Mouse (Mus musculus): ENCODE measurements at regions not wholly inside any gene's neighbourhood (a gene's known extent, or its start where the extent isn't known, plus 50 kb on each side); places are given as distances from the start of the nearest gene placed in this dataset.
"Not testable (repeated sequence)": the region's sequence is repeated elsewhere in the genome, so short reads cannot be mapped to it uniquely, and the experiment has no call there.

- no peak for TF ChIP-seq CTCF (IDR thresholded peaks at IDR 0.05; ENCODE audit: low read depth)
- no peak for TF ChIP-seq EP300 (IDR thresholded peaks at IDR 0.05; ENCODE audit: low read depth)
- no peak overlapping the region for H3K27ac ChIP-seq (ENCODE audit: low read depth)
- no peak overlapping the region for H3K4me2 ChIP-seq (ENCODE audit: low read depth, low read length)
- DNase-seq: no peak
- H3K9me3 ChIP-seq (ENCODE audit: low read length): no peaks in the 10 kb centered on the region
- no peaks in the 10 kb centered on the region for H3K27me3 ChIP-seq (ENCODE audit: insufficient read depth, low read length)
- no peak for ATAC-seq
- H3K9ac ChIP-seq (replicated peaks): no peak overlapping the region
- H3K36me3 ChIP-seq (replicated peaks; ENCODE audit: insufficient read depth, low read length): no peaks in the 10 kb centered on the region
- H3K4me1 ChIP-seq (ENCODE audit: insufficient read depth): no peaks in the 10 kb centered on the region
- 75% methylated on average over 8 of the region's 8 CpGs for WGBS (ENCODE audit: insufficient replicate concordance)
- H3K4me3 ChIP-seq (ENCODE audit: low read depth, low read length): no peak overlapping the region
Measured at GRCm38 (mm10) chr2:43072964-43073619, 419.7 kb upstream of the Lrp1b start.

- Histone ChIP-seq H3K9ac (replicated peaks) (no peak overlapping the region), H3K36me3 (replicated peaks; ENCODE audit: insufficient read depth, low read length) (no peaks in the 10 kb centered on the region), H3K4me3 (ENCODE audit: low read depth, low read length) (no peak overlapping the region), H3K4me1 (ENCODE audit: insufficient read depth) (no peaks in the 10 kb centered on the region), H3K4me2 (ENCODE audit: low read depth, low read length) (no peak overlapping the region), H3K9me3 (ENCODE audit: low read length) (no peaks in the 10 kb centered on the region), H3K27me3 (ENCODE audit: insufficient read depth, low read length) (no peaks in the 10 kb centered on the region), H3K27ac (ENCODE audit: low read depth) (no peak overlapping the region)
- 83% methylated on average over 4 of the region's 4 CpGs for WGBS (ENCODE audit: insufficient replicate concordance)
- DNase-seq (no peak), ATAC-seq (no peak)
- TF ChIP-seq EP300 (IDR thresholded peaks at IDR 0.05; ENCODE audit: low read depth) (no peak), CTCF (IDR thresholded peaks at IDR 0.05; ENCODE audit: low read depth) (no peak)
Measured at GRCm38 (mm10) chr2:43097560-43098233, 444.3 kb upstream of the Lrp1b start.

GRCm38 (mm10) chr2:43119862-43120261 lies 435.3 kb upstream of the Kynu start:
- no peak overlapping the region for H3K4me2 ChIP-seq (ENCODE audit: low read depth, low read length)
- 70% methylated on average over 1 of the region's 1 CpGs for WGBS (ENCODE audit: insufficient replicate concordance)
- no peak for ATAC-seq
- no peak overlapping the region for H3K27ac ChIP-seq (ENCODE audit: low read depth)
- no peak overlapping the region for H3K9ac ChIP-seq (replicated peaks)
- DNase-seq: no peak
- H3K36me3 ChIP-seq (replicated peaks; ENCODE audit: insufficient read depth, low read length): no peaks in the 10 kb centered on the region
- H3K4me3 ChIP-seq (ENCODE audit: low read depth, low read length): no peak overlapping the region
- no peaks in the 10 kb centered on the region for H3K4me1 ChIP-seq (ENCODE audit: insufficient read depth)
- no peak for TF ChIP-seq CTCF (IDR thresholded peaks at IDR 0.05; ENCODE audit: low read depth)
- TF ChIP-seq EP300 (IDR thresholded peaks at IDR 0.05; ENCODE audit: low read depth): no peak
- no peaks in the 10 kb centered on the region for H3K27me3 ChIP-seq (ENCODE audit: insufficient read depth, low read length)
- no peaks in the 10 kb centered on the region; the same call in 1 of the 2 replicates for H3K9me3 ChIP-seq (ENCODE audit: low read length)

GRCm38 (mm10) chr2:43153574-43153973 lies 401.6 kb upstream of the Kynu start:
- DNase-seq (no peak), ATAC-seq (no peak)
- no peaks in the 10 kb centered on the region for H3K36me3 ChIP-seq (replicated peaks; ENCODE audit: insufficient read depth, low read length)
- H3K9ac ChIP-seq (replicated peaks): no peak overlapping the region
- H3K4me1 ChIP-seq (ENCODE audit: insufficient read depth): no peaks in the 10 kb centered on the region
- no peak overlapping the region for H3K4me3 ChIP-seq (ENCODE audit: low read depth, low read length)
- TF ChIP-seq EP300 (IDR thresholded peaks at IDR 0.05; ENCODE audit: low read depth): no peak
- TF ChIP-seq CTCF (IDR thresholded peaks at IDR 0.05; ENCODE audit: low read depth): no peak
- H3K27me3 ChIP-seq (ENCODE audit: insufficient read depth, low read length): no peaks in the 10 kb centered on the region
- no peak overlapping the region for H3K4me2 ChIP-seq (ENCODE audit: low read depth, low read length)
- no peak overlapping the region for H3K27ac ChIP-seq (ENCODE audit: low read depth)
- no peaks in the 10 kb centered on the region for H3K9me3 ChIP-seq (ENCODE audit: low read length)

- Histone ChIP-seq H3K9ac (replicated peaks) (no peak overlapping the region), H3K27ac (ENCODE audit: low read depth) (no peak overlapping the region), H3K4me3 (ENCODE audit: low read depth, low read length) (no peak overlapping the region), H3K4me2 (ENCODE audit: low read depth, low read length) (no peak overlapping the region), H3K27me3 (ENCODE audit: insufficient read depth, low read length) (no peaks in the 10 kb centered on the region), H3K9me3 (ENCODE audit: low read length) (no peaks in the 10 kb centered on the region), H3K36me3 (replicated peaks; ENCODE audit: insufficient read depth, low read length) (no peaks in the 10 kb centered on the region), H3K4me1 (ENCODE audit: insufficient read depth) (no peaks in the 10 kb centered on the region)
- no peak for DNase-seq
- no peak for TF ChIP-seq CTCF (IDR thresholded peaks at IDR 0.05; ENCODE audit: low read depth)
- TF ChIP-seq EP300 (IDR thresholded peaks at IDR 0.05; ENCODE audit: low read depth): no peak
- ATAC-seq: no peak
Measured at GRCm38 (mm10) chr2:43182105-43182504, 373.0 kb upstream of the Kynu start.

- 88% methylated on average over 15 of the region's 15 CpGs for WGBS (ENCODE audit: insufficient replicate concordance)
Measured at GRCm38 (mm10) chr2:43195531-43195930, 359.6 kb upstream of the Kynu start.

More at GRCm38 (mm10) chr2:43195531-43195930, 359.6 kb upstream of the Kynu start:
- not testable (repeated sequence) for H3K4me1 ChIP-seq (ENCODE audit: insufficient read depth); ATAC-seq; DNase-seq; H3K4me2 ChIP-seq (ENCODE audit: low read depth, low read length); H3K9ac ChIP-seq (replicated peaks); H3K4me3 ChIP-seq (ENCODE audit: low read depth, low read length); H3K9me3 ChIP-seq (ENCODE audit: low read length); H3K36me3 ChIP-seq (replicated peaks; ENCODE audit: insufficient read depth, low read length); H3K27ac ChIP-seq (ENCODE audit: low read depth); H3K27me3 ChIP-seq (ENCODE audit: insufficient read depth, low read length)
